Mouse (Mus musculus) midbrain, embryonic 16.5 days (tissue): Measurements from ENCODE around the gene Olah. TPM values are rescaled to one million over a fixed set of nuclear protein-coding genes. Genes with fewer than 3 reads are reported as not detected.

Experiments used
- ATAC-seq: fragments of 200-750 bp; cut with Nextera tagmentation; 2 replicates; pipeline ENCODE4 v1.8.0; 2017; ENCODE audit warnings: moderate TSS enrichment
- H3K27ac ChIP-seq: fragments of 300-500 bp; sonication (generic); 2 replicates; pipeline ENCODE4 v1.5.1; 2014; ENCODE audit warnings: mild to moderate bottlenecking, low read length, mixed read lengths
- H3K27me3 ChIP-seq: fragments of 300-500 bp; sonication (generic); 2 replicates; pipeline ENCODE4 v1.6.1; 2014; ENCODE audit warnings: low read depth, low read length, mixed read lengths; ENCODE audit not compliant: control insufficient read depth, insufficient read depth
- H3K36me3 ChIP-seq: fragments of 300-500 bp; sonication (generic); 2 replicates; pipeline ENCODE4 v1.6.1; 2014; ENCODE audit warnings: mild to moderate bottlenecking, low read length, moderate library complexity, mixed read lengths; ENCODE audit not compliant: control insufficient read depth, insufficient read depth
- H3K4me1 ChIP-seq: fragments of 300-500 bp; sonication (generic); 2 replicates; pipeline ENCODE4 v1.6.1; 2014; ENCODE audit warnings: mild to moderate bottlenecking, low read length, mixed read lengths; ENCODE audit not compliant: control insufficient read depth, insufficient read depth
- H3K4me2 ChIP-seq: fragments of 300-500 bp; sonication (generic); 2 replicates; pipeline ENCODE4 v1.6.1; 2014; ENCODE audit warnings: mild to moderate bottlenecking, low read length, mixed read lengths
- H3K4me3 ChIP-seq: fragments of 300-500 bp; sonication (generic); 2 replicates; pipeline ENCODE4 v1.5.1; 2014; ENCODE audit warnings: low read depth, mild to moderate bottlenecking, low read length, moderate library complexity, mixed read lengths
- H3K9ac ChIP-seq: fragments of 300-500 bp; sonication (generic); 2 replicates; pipeline ENCODE4 v1.6.1; 2014; ENCODE audit warnings: low read depth, low read length, mixed read lengths
- H3K9me3 ChIP-seq: fragments of 300-500 bp; sonication (generic); replicated peaks from 2 replicates; pipeline ENCODE4 v1.6.1; 2014; ENCODE audit warnings: mild to moderate bottlenecking, low read length, mixed read lengths; ENCODE audit not compliant: control insufficient read depth, poor library complexity, severe bottlenecking
- WGBS: fragments of 180-500 bp; shearing (Covaris S2); extraction: QIAGEN DNeasy Blood & Tissue Kit; methylation state at CpG from one replicate; pipeline ENCODE4 v1.1.7; 2014; 5-methylcytosine and 5-hydroxymethylcytosine counted together
- polyA plus RNA-seq: library from polyadenylated mRNA; unstranded; fragments of >200 nt; fragmentation: Nextera tagmentation; extraction: Ambion mirVana; gene quantifications from 2 replicates; pipeline ENCODE4 v1.2.1, GENCODE M21; 2015

The Olah gene
- polyA plus RNA-seq, 1 experiment from 2014 or later = 0.13 TPM

DNA sequence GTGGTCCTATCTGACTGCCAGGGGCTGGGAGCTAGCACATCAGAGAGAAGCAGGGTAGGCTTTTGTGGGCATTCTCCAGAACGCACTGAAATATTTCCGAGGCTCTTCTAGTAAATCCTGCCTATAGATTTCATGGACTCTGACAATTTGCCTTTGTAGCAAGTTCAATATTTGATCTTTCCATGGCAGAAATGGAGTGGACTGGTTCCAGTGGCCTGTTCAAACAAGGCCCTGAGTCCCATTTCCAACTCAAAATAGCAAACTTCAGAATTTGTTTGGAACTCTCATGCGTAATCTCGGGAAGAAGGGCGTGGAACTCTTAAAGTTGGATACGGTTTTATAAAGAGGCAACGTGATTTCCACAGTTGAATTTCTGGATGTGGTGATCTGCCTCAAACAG lies 101.2 kb downstream of the Olah start:
- 88% methylated on average over 7 of the region's 7 CpGs for WGBS
- H3K36me3 ChIP-seq = no peaks in the 10 kb centered on the region
- H3K4me1 ChIP-seq = no peaks in the 10 kb centered on the region
- H3K4me2 ChIP-seq = no peak overlapping the region
- no peak overlapping the region for H3K9ac ChIP-seq
- no peak overlapping the region for H3K27ac ChIP-seq
- no peaks in the 10 kb centered on the region for H3K9me3 ChIP-seq
- H3K4me3 ChIP-seq = no peak overlapping the region
- no peak for ATAC-seq
- H3K27me3 ChIP-seq = no peaks in the 10 kb centered on the region

GRCm38 (mm10) chr2:3292170-3292569 lies 104.8 kb downstream of the Olah start:
- Histone ChIP-seq H3K4me2 (no peak overlapping the region), H3K9me3 (no peaks in the 10 kb centered on the region), H3K4me3 (no peak overlapping the region), H3K9ac (no peak overlapping the region), H3K27me3 (no peaks in the 10 kb centered on the region), H3K4me1 (no peaks in the 10 kb centered on the region), H3K27ac (no peak overlapping the region), H3K36me3 (no peaks in the 10 kb centered on the region)
- ATAC-seq = no peak
- WGBS = 87% methylated on average over 1 of the region's 1 CpGs

Other genes with a start within 250 kb of the Olah start
- 121 and 122 TPM in 2 replicates for gene Nmt2, start 113.0 kb downstream of the Olah start, polyA plus RNA-seq
- 10.8 and 11.8 TPM in 2 replicates for gene Rpp38, start 64.6 kb downstream of the Olah start, polyA plus RNA-seq
- 4.3 and 7.3 TPM in 2 replicates for gene Acbd7, start 61.0 kb downstream of the Olah start, polyA plus RNA-seq
- gene Meig1, start 25.4 kb upstream of the Olah start, polyA plus RNA-seq = 8.8 and 9.4 TPM in 2 replicates
- gene Dclre1c, start 26.9 kb upstream of the Olah start, polyA plus RNA-seq = 6.6 and 9.7 TPM in 2 replicates
- 6.0 and 6.5 TPM in 2 replicates for gene Suv39h2, start 77.8 kb upstream of the Olah start, polyA plus RNA-seq
- 8.1 and 8.7 TPM in 2 replicates for gene Gm45902, start 115.6 kb upstream of the Olah start, polyA plus RNA-seq
- gene Hspa14, start 115.6 kb upstream of the Olah start, polyA plus RNA-seq = 63.4 and 66.0 TPM in 2 replicates
- gene Cdnf, start 115.8 kb upstream of the Olah start, polyA plus RNA-seq = 0.23 and 0.37 TPM in 2 replicates
- 27.9 and 32.1 TPM in 2 replicates for gene Fam107b, start 173.3 kb upstream of the Olah start, polyA plus RNA-seq